Mouse (Mus musculus) c-Kit-positive CD71-positive TER-119-positive erythroid progenitor cells, embryonic 14.5 days (primary cell): ENCODE measurements around the gene Tekt4.

Experiments
- DNase-seq: peaks from one replicate; pipeline ENCODE4 v3.0.0-alpha.2; 2013; ENCODE audit warnings: low spot score

Gene Tekt4

GRCm38 (mm10) chr17:25433223-25433616 lies 21.2 kb upstream of the Tekt4 start:
- no peak for DNase-seq

GRCm38 (mm10) chr17:25433617-25434606 lies 20.5 kb upstream of the Tekt4 start, which contains the start of gene Cacna1h:
Gene Cacna1h, minus strand, starts transcription at chr17:25433783.
- no peak for DNase-seq

GRCm38 (mm10) chr17:25441417-25441816 lies 13.0 kb upstream of the Tekt4 start:
- DNase-seq: no peak

GRCm38 (mm10) chr17:25442889-25443288 lies 11.5 kb upstream of the Tekt4 start:
- DNase-seq: no peak

GRCm38 (mm10) chr17:25445074-25445473 lies 9.3 kb upstream of the Tekt4 start:
- no peak for DNase-seq

- DNase-seq: no peak
Measured at GRCm38 (mm10) chr17:25445841-25446240, 8.6 kb upstream of the Tekt4 start.

GRCm38 (mm10) chr17:25447865-25448264 lies 6.5 kb upstream of the Tekt4 start:
- no peak for DNase-seq

GRCm38 (mm10) chr17:25450329-25450728 lies 4.1 kb upstream of the Tekt4 start:
- no peak for DNase-seq

GRCm38 (mm10) chr17:25452246-25452965 lies 2.0 kb upstream of the Tekt4 start:
- DNase-seq: no peak

GRCm38 (mm10) chr17:25456540-25456939 lies 2.1 kb downstream of the Tekt4 start:
- no peak for DNase-seq

- DNase-seq: no peak
Measured at GRCm38 (mm10) chr17:25462236-25462875, 7.9 kb downstream of the Tekt4 start.

GRCm38 (mm10) chr17:25463326-25463945 lies 9.0 kb downstream of the Tekt4 start:
- no peak for DNase-seq

GRCm38 (mm10) chr17:25464091-25464490 lies 9.7 kb downstream of the Tekt4 start:
- DNase-seq: no peak

- DNase-seq: no peak
Measured at GRCm38 (mm10) chr17:25466257-25466656, 11.8 kb downstream of the Tekt4 start.

GRCm38 (mm10) chr17:25467781-25468180 lies 13.4 kb downstream of the Tekt4 start:
- no peak for DNase-seq

GRCm38 (mm10) chr17:25468301-25468700 lies 13.9 kb downstream of the Tekt4 start:
- DNase-seq: no peak

GRCm38 (mm10) chr17:25469798-25470197 lies 15.4 kb downstream of the Tekt4 start:
- no peak for DNase-seq

GRCm38 (mm10) chr17:25471418-25471817 lies 17.0 kb downstream of the Tekt4 start:
- DNase-seq: no peak

GRCm38 (mm10) chr17:25472044-25472443 lies 17.6 kb downstream of the Tekt4 start:
- no peak for DNase-seq

GRCm38 (mm10) chr17:25474330-25475077 lies 20.1 kb downstream of the Tekt4 start:
- DNase-seq: peak; percentile 56
